Mouse (Mus musculus): ENCODE measurements around the gene Traf2. TPM values are rescaled to one million over a fixed set of nuclear protein-coding genes. Genes with fewer than 3 reads are reported as not detected.

The Traf2 gene
- total RNA-seq, 4 experiments from 2014 or later: 10.1 to 12.1 (median 10.7) TPM

Other genes with a start within 250 kb of the Traf2 start
- 100 to 1,000 TPM; 366 to 436 (median 415) TPM for gene Grin1, start 227.8 kb downstream of the Traf2 start, total RNA-seq (2022)
- 10 to 100 TPM; 53.7 to 68.2 (median 59.6) TPM for gene Man1b1, start 214.6 kb downstream of the Traf2 start, total RNA-seq (2022)
- gene Dpp7, start 190.6 kb downstream of the Traf2 start, total RNA-seq (2022): 10 to 100 TPM; 38.9 to 52.9 (median 45.4) TPM
- 10 to 100 TPM; 12.0 to 28.7 (median 20.3) TPM for gene Uap1l1, start 181.3 kb downstream of the Traf2 start, total RNA-seq (2022)
- gene Sapcd2, start 174.6 kb downstream of the Traf2 start, total RNA-seq (2022): 1 to 10 TPM; 2.4 to 4.6 (median 4.2) TPM
- gene Entpd2, start 151.1 kb downstream of the Traf2 start, total RNA-seq (2022): 10 to 100 TPM; 14.6 to 20.7 (median 16.8) TPM
- gene Npdc1, start 147.6 kb downstream of the Traf2 start, total RNA-seq (2022): 100 to 1,000 TPM; 390 to 435 (median 411) TPM
- under 1 TPM; 0.35 to 0.98 (median 0.44) TPM for gene Fut7, start 123.7 kb downstream of the Traf2 start, total RNA-seq (2022)
- 100 to 1,000 TPM; 165 to 186 (median 183) TPM for gene Abca2, start 118.2 kb downstream of the Traf2 start, total RNA-seq (2022)
- gene Clic3, start 90.1 kb downstream of the Traf2 start, total RNA-seq (2022): under 1 TPM in 2 of 4 experiments, not detected in 2; 0.43 to 0.92 TPM
- gene Paxx, start 85.8 kb downstream of the Traf2 start, total RNA-seq (2022): 10 to 100 TPM; 60.3 to 63.5 (median 61.8) TPM
- 1,000 to 10,000 TPM in 3 of 4 experiments, 100 to 1,000 TPM in 1; 912 to 1,488 (median 1,209) TPM for gene Ptgds, start 76.9 kb downstream of the Traf2 start, total RNA-seq (2022)
- gene Lcn12, start 53.0 kb downstream of the Traf2 start, total RNA-seq (2022): not detected
- gene Fbxw5, start 46.2 kb downstream of the Traf2 start, total RNA-seq (2022): 100 to 1,000 TPM; 116 to 120 (median 118) TPM
- 1 to 10 TPM in 3 of 4 experiments, under 1 TPM in 1; 0.77 to 1.4 (median 1.2) TPM for gene C8g, start 45.2 kb downstream of the Traf2 start, total RNA-seq (2022)
- gene Edf1, start 10.9 kb upstream of the Traf2 start, total RNA-seq (2022): 100 to 1,000 TPM; 124 to 203 (median 161) TPM
- 1 to 10 TPM in 3 of 4 experiments, under 1 TPM in 1; 0.96 to 3.8 (median 2.0) TPM for gene Mamdc4, start 27.9 kb upstream of the Traf2 start, total RNA-seq (2022)
- 10 to 100 TPM; 64.6 to 76.6 (median 69.6) TPM for gene Phpt1, start 28.3 kb upstream of the Traf2 start, total RNA-seq (2022)
- gene Ajm1, start 34.8 kb upstream of the Traf2 start, total RNA-seq (2022): 100 to 1,000 TPM in 1 of 4 experiments, 10 to 100 TPM in 3; 82.9 to 103 (median 92.4) TPM
- 100 to 1,000 TPM; 127 to 168 (median 150) TPM for gene Rabl6, start 61.6 kb upstream of the Traf2 start, total RNA-seq (2022)
- gene Ccdc183, start 70.7 kb upstream of the Traf2 start, total RNA-seq (2022): not detected
- gene Tmem141, start 75.1 kb upstream of the Traf2 start, total RNA-seq (2022): 10 to 100 TPM; 14.9 to 24.0 (median 16.6) TPM
- gene Fcna, start 81.1 kb upstream of the Traf2 start, total RNA-seq (2022): under 1 TPM; 0.45 to 0.80 (median 0.64) TPM
- gene Lcn8, start 106.2 kb upstream of the Traf2 start, total RNA-seq (2022): not detected
- not detected for gene Lcn5, start 111.0 kb upstream of the Traf2 start, total RNA-seq (2022)
- not detected for gene Lcn6, start 129.8 kb upstream of the Traf2 start, total RNA-seq (2022)
- not detected for gene Lcn10, start 135.8 kb upstream of the Traf2 start, total RNA-seq (2022)
- not detected for gene Obp2a, start 153.1 kb upstream of the Traf2 start, total RNA-seq (2022)
- 10 to 100 TPM; 72.4 to 98.0 (median 84.8) TPM for gene Bmyc, start 159.8 kb upstream of the Traf2 start, total RNA-seq (2022)
- gene Obp2b, start 190.1 kb upstream of the Traf2 start, total RNA-seq (2022): under 1 TPM in 2 of 4 experiments, not detected in 2; 0.64 to 0.93 TPM
- not detected for gene Lcn3, start 218.6 kb upstream of the Traf2 start, total RNA-seq (2022)
- gene Lcn11, start 230.1 kb upstream of the Traf2 start, total RNA-seq (2022): not detected
- not detected for gene Gm13539, start 235.3 kb upstream of the Traf2 start, total RNA-seq (2022)